8 mouse cellular contexts compared by ENCODE assay signal in the genomic region with DNA sequence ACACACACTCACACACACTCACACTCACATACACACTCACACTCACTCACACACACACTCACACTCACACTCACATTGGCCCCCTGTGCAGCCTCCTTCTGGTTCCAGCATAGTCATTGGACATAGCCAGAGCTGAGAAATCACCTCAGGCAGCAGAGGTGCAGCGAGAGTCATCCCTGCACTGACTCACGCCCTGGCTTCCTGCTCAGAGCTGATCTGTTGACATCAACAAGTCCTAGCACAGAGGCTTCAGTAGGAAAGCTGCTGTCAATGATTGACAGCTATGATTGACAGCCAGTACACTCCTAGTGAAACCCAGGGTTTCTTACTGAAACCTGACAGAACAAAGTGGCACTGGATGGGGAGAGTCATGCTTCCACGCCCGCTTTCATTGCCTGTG. TPM values are rescaled to one million over a fixed set of nuclear protein-coding genes. Genes with fewer than 3 reads are reported as not detected.
A peak's percentile ranks its signal among the peaks of the same experiment; 100 is the strongest.
DNase-seq lines count a peak whose midpoint lies in the region; ATAC-seq and TF ChIP-seq lines count a peak whose summit lies in the region.

No protein-coding gene starts in this region.

- peak overlapping the region; percentile 77 for H3K27ac ChIP-seq in left cerebral cortex, adult 2 months
- no peak overlapping the region for H3K27ac ChIP-seq in kidney, embryonic 14.5 days (ENCODE audit: low read depth, low read length)

- no peaks in the 10 kb centered on the region for H3K36me3 ChIP-seq in kidney, embryonic 14.5 days (ENCODE audit: control insufficient read depth, insufficient read depth, low read length)
- no peaks in the 10 kb centered on the region for H3K36me3 ChIP-seq in myocyte (ENCODE audit: control insufficient read depth, insufficient read depth)

- no peak overlapping the region for H3ac ChIP-seq in myocyte (ENCODE audit: control insufficient read depth, insufficient read length)

- H3K9ac ChIP-seq in kidney, embryonic 14.5 days (ENCODE audit: low read depth, low read length), result no peak overlapping the region

- no peaks in the 10 kb centered on the region for H3K9me3 ChIP-seq in kidney, embryonic 14.5 days (ENCODE audit: control insufficient read depth, low read length)

- no peak for TF ChIP-seq POLR2A in myocyte (IDR thresholded peaks at IDR 0.05; ENCODE audit: insufficient read length, low read depth)

- peaks cover 30% of the 10 kb centered on the region for H3K4me1 ChIP-seq in kidney, embryonic 14.5 days (ENCODE audit: control insufficient read depth, insufficient read depth, low read length)

- no peaks in the 10 kb centered on the region for H3K27me3 ChIP-seq in kidney, embryonic 14.5 days (ENCODE audit: control insufficient read depth, insufficient read depth, low read length)
- no peaks in the 10 kb centered on the region for H3K27me3 ChIP-seq in myocyte (ENCODE audit: control insufficient read depth, insufficient read depth, insufficient read length)

- H3K4me2 ChIP-seq in kidney, embryonic 14.5 days (replicated peaks; ENCODE audit: low read depth, low read length), result no peak overlapping the region
- peak overlapping the region; percentile 68 for H3K4me2 ChIP-seq in myocyte (ENCODE audit: low read depth)

- intact Hi-C loops in left cerebral cortex, adult 2 months (cut with DNase I), result no loop called here

- WGBS in kidney, embryonic 14.5 days, result 72% methylated on average over 4 of the region's 4 CpGs

- no peak for TF ChIP-seq CTCF in left cerebral cortex, adult 2 months (IDR thresholded peaks at IDR 0.05)

- peaks cover 20% of the 10 kb centered on the region for H3K79me2 ChIP-seq in myocyte (ENCODE audit: control insufficient read depth, insufficient read depth)

- ATAC-seq in kidney, embryonic 14.5 days (ENCODE audit: low FRiP score, low TSS enrichment), result 0 out of 2 replicates have a peak, but pooled peaks have one; percentile 26

- no peak overlapping the region for H3K4me3 ChIP-seq in left cerebral cortex, adult 2 months
- H3K4me3 ChIP-seq in kidney, embryonic 14.5 days (ENCODE audit: low read length), result no peak overlapping the region
- no peak overlapping the region for H3K4me3 ChIP-seq in myocyte

- DNase-seq in left cerebral cortex, adult 2 months (ENCODE audit: extremely low spot score in 1 of 2, low spot score in 2 of 2), result no peak
- DNase-seq in left cerebral cortex, adult 11 months (ENCODE audit: low spot score), result no peak
- peak; percentile 28 for DNase-seq in R1 (ENCODE audit: low read depth, low spot score)
- no peak for DNase-seq in cerebellum, adult 9-10 months
- DNase-seq in urinary bladder, postnatal 25 days (ENCODE audit: low spot score), result no peak
- no peak for DNase-seq in c-Kit-positive CD71-positive TER-119-positive erythroid progenitor cells, embryonic 14.5 days (ENCODE audit: low spot score)

TF ChIP-seq in myocyte, 11 proteins besides CTCF, POLR2A, EP300 and RAD21:
- no peak for TF ChIP-seq USF1 (IDR thresholded peaks at IDR 0.05; ENCODE audit: low read depth)
- no peak for TF ChIP-seq CEBPB (IDR thresholded peaks at IDR 0.05; ENCODE audit: insufficient read depth, poor library complexity, severe bottlenecking)
- TF ChIP-seq POLR2AphosphoS2 (IDR thresholded peaks at IDR 0.05; ENCODE audit: insufficient read length, low read depth), result no peak
- TF ChIP-seq SRF (IDR thresholded peaks at IDR 0.05; ENCODE audit: control insufficient read depth, insufficient read length, low read depth), result no peak
- no peak for TF ChIP-seq MYOD1 (IDR thresholded peaks at IDR 0.05; ENCODE audit: control insufficient read depth in 1 of 3, insufficient read length in 2 of 3, low read depth in 2 of 3)
- no peak for TF ChIP-seq TCF3 (IDR thresholded peaks at IDR 0.05; ENCODE audit: insufficient read length, low read depth)
- no peak for TF ChIP-seq REST (IDR thresholded peaks at IDR 0.05; ENCODE audit: insufficient read depth, insufficient read length)
- no peak for TF ChIP-seq E2F4 (IDR thresholded peaks at IDR 0.05; ENCODE audit: insufficient read depth)
- TF ChIP-seq TCF12 (IDR thresholded peaks at IDR 0.05; ENCODE audit: insufficient read depth, poor library complexity, severe bottlenecking), result no peak
- TF ChIP-seq MAX (IDR thresholded peaks at IDR 0.05; ENCODE audit: low read depth), result no peak
- no peak for TF ChIP-seq MYOG (IDR thresholded peaks at IDR 0.05; ENCODE audit: control insufficient read depth in 1 of 3, insufficient read depth in 1 of 3, insufficient read length in 2 of 3, low read depth in 2 of 3)

RNA-seq across cellular contexts. Expression of gene Scyl1, which starts 44.7 kb away (rescaled TPM):
- total RNA-seq in left cerebral cortex, adult 2 months (2021), result 10 to 100 TPM; 92.0 to 98.0 TPM
- 54.7 and 73.5 TPM in 2 replicates for polyA plus RNA-seq in kidney, embryonic 14.5 days (2014; fragmentation: Nextera tagmentation; extraction: Ambion mirVana)
- 73.5 TPM for polyA plus RNA-seq in myocyte (2012; fragmentation: generic; extraction: Trizol)

RNA-seq across cellular contexts. Expression of gene Frmd8, which starts 59.1 kb away (rescaled TPM):
- total RNA-seq in left cerebral cortex, adult 2 months (2021), result 10 to 100 TPM; 10.1 to 13.4 TPM
- polyA plus RNA-seq in kidney, embryonic 14.5 days (2014; fragmentation: Nextera tagmentation; extraction: Ambion mirVana), result 17.4 and 26.5 TPM in 2 replicates
- 22.3 TPM for polyA plus RNA-seq in myocyte (2012; fragmentation: generic; extraction: Trizol)
